Mouse (Mus musculus): Measurements from ENCODE around the gene Ncoa3. TPM values are rescaled to one million over a fixed set of nuclear protein-coding genes. Genes with fewer than 3 reads are reported as not detected.

Gene Ncoa3
- polyA plus RNA-seq, 1 experiment, result 5.6 TPM

- Histone ChIP-seq H3ac (ENCODE audit: control insufficient read depth, insufficient read length, low read depth) (no peak overlapping the region), H3K79me2 (ENCODE audit: control insufficient read depth, insufficient read depth) (no peaks in the 10 kb centered on the region), H3K36me3 (ENCODE audit: control insufficient read depth, insufficient read depth) (peaks cover 8% of the 10 kb centered on the region), H3K79me3 (ENCODE audit: low read depth) (no peaks in the 10 kb centered on the region), H3K4me3 (ENCODE audit: insufficient read depth, poor library complexity, severe bottlenecking) (no peak overlapping the region), H3K27me3 (ENCODE audit: control insufficient read depth, insufficient read depth, insufficient read length) (no peaks in the 10 kb centered on the region)
- TF ChIP-seq CTCF (IDR thresholded peaks at IDR 0.05; ENCODE audit: control insufficient read depth, insufficient read depth, insufficient read length), result no peak
- no peak for TF ChIP-seq USF1 (IDR thresholded peaks at IDR 0.05; ENCODE audit: low read depth)
- no peak for TF ChIP-seq FOSL1 (IDR thresholded peaks at IDR 0.05; ENCODE audit: insufficient read depth, low read length, poor library complexity, severe bottlenecking)
- no peak for TF ChIP-seq MYOD1 (IDR thresholded peaks at IDR 0.05; ENCODE audit: control insufficient read depth, insufficient read length, low read depth)
- no peak for TF ChIP-seq MYOG (IDR thresholded peaks at IDR 0.05; ENCODE audit: control insufficient read depth, extremely low read depth, insufficient read length)
- TF ChIP-seq CEBPB (IDR thresholded peaks at IDR 0.05; ENCODE audit: low read depth), result no peak
- TF ChIP-seq MAX (IDR thresholded peaks at IDR 0.05), result no peak
Observed at GRCm38 (mm10) chr2:166119992-166120391, 127.6 kb downstream of the Ncoa3 start.

DNA sequence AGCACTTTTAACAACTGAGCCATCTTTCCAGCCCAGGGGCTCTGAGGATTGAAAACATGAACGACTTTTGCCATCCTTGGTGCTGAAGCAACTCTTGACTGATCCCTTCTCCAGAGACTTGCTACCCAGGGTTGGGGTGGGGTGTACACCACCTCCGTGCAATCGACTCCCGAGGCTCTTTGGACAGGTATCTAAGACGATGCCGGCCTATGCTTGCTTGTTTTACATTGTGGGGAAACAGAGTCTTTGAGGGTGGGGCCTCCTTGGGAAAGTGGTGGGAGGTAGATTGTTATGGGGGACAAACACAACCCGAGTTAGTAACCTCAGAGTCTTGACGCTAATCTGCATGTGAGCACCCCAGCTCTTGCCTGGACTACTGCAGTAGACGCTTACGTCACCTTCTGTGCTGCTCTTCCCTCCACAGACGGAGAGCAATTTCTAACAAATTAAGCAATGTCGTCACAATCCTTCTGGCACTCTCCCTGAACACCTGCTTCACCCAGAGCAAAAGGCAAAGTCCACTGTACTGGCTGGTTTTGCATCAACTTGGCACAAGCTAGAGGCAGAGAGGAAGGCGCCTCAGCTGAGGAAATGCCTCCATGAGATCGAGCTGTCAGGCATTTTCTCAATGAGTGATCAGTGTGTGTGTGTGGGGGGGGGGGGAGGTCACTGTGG is 129.4 kb downstream of the Ncoa3 start:
- Histone ChIP-seq H3K27me3 (ENCODE audit: control insufficient read depth, insufficient read depth, insufficient read length) (no peaks in the 10 kb centered on the region), H3K79me2 (ENCODE audit: control insufficient read depth, insufficient read depth) (no peaks in the 10 kb centered on the region), H3K36me3 (ENCODE audit: control insufficient read depth, insufficient read depth) (no peaks in the 10 kb centered on the region), H3K4me3 (ENCODE audit: insufficient read depth, poor library complexity, severe bottlenecking) (no peak overlapping the region), H3K79me3 (ENCODE audit: low read depth) (no peaks in the 10 kb centered on the region), H3ac (ENCODE audit: control insufficient read depth, insufficient read length, low read depth) (no peak overlapping the region)
- TF ChIP-seq CTCF (IDR thresholded peaks at IDR 0.05; ENCODE audit: control insufficient read depth, insufficient read depth, insufficient read length) (no peak), FOSL1 (IDR thresholded peaks at IDR 0.05; ENCODE audit: insufficient read depth, low read length, poor library complexity, severe bottlenecking) (no peak), USF1 (IDR thresholded peaks at IDR 0.05; ENCODE audit: low read depth) (no peak), MYOG (IDR thresholded peaks at IDR 0.05; ENCODE audit: control insufficient read depth, extremely low read depth, insufficient read length) (no peak), MYOD1 (IDR thresholded peaks at IDR 0.05; ENCODE audit: control insufficient read depth, insufficient read length, low read depth) (no peak), CEBPB (IDR thresholded peaks at IDR 0.05; ENCODE audit: low read depth) (no peak), MAX (IDR thresholded peaks at IDR 0.05) (no peak)

DNA sequence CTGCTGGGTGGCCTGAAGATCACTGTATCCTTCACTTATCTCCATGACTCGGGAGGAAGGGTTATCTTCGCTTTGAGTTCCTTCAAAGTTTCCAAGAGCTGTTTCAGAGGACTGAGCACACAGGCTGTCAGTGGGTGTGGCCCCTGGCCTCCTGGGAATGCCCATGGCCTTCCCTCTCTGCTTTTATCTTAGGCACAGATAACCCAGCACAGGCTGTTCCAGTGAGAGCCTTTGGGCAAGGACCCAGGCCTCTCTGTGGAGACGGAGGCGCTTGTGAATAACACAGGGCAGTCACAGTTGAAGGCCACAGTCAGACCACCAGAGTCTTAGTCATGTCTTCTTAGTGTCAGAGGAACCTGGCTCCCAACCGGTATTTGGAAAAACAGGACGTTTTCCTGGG is 130.3 kb downstream of the Ncoa3 start:
- Histone ChIP-seq H3K27me3 (ENCODE audit: control insufficient read depth, insufficient read depth, insufficient read length) (no peaks in the 10 kb centered on the region), H3ac (ENCODE audit: control insufficient read depth, insufficient read length, low read depth) (no peak overlapping the region), H3K79me2 (ENCODE audit: control insufficient read depth, insufficient read depth) (no peaks in the 10 kb centered on the region), H3K4me3 (ENCODE audit: insufficient read depth, poor library complexity, severe bottlenecking) (no peak overlapping the region), H3K79me3 (ENCODE audit: low read depth) (no peaks in the 10 kb centered on the region), H3K36me3 (ENCODE audit: control insufficient read depth, insufficient read depth) (no peaks in the 10 kb centered on the region)
- TF ChIP-seq MAX (IDR thresholded peaks at IDR 0.05) (no peak), CEBPB (IDR thresholded peaks at IDR 0.05; ENCODE audit: low read depth) (no peak), USF1 (IDR thresholded peaks at IDR 0.05; ENCODE audit: low read depth) (no peak), FOSL1 (IDR thresholded peaks at IDR 0.05; ENCODE audit: insufficient read depth, low read length, poor library complexity, severe bottlenecking) (no peak), MYOD1 (IDR thresholded peaks at IDR 0.05; ENCODE audit: control insufficient read depth, insufficient read length, low read depth) (no peak), MYOG (IDR thresholded peaks at IDR 0.05; ENCODE audit: control insufficient read depth, extremely low read depth, insufficient read length) (no peak), CTCF (IDR thresholded peaks at IDR 0.05; ENCODE audit: control insufficient read depth, insufficient read depth, insufficient read length) (no peak)

Other genes starting within 250 kb of the Ncoa3 start
- gene Zmynd8, start 93.6 kb upstream of the Ncoa3 start, polyA plus RNA-seq (2012; fragmentation: generic; extraction: Trizol), result 20.7 TPM
- 25.8 TPM for gene Sulf2, start 163.0 kb downstream of the Ncoa3 start, polyA plus RNA-seq (2012; fragmentation: generic; extraction: Trizol)

Measured in C2C12 (cell line).